ENCODE assay signal across 9 mouse cellular contexts in genomic region chr7:126949403-126949792, GRCm38 (mm10). TPM values are rescaled to one million over a fixed set of nuclear protein-coding genes. Genes with fewer than 3 reads are reported as not detected.
A peak's percentile ranks its signal among the peaks of the same experiment; 100 is the strongest.
DNase-seq lines count a peak whose midpoint lies in the region; ATAC-seq and TF ChIP-seq lines count a peak whose summit lies in the region.
"Had no signal": no experiment of that assay in that cellular context is flagged by ENCODE, and none has a peak within 500 bp of the region (broad histone marks: within the 10 kb centered on the region; RNA-seq: fewer than 3 reads in every experiment).

Asphd1 (minus strand) TSS chr7:126949582.

- no peaks in the 10 kb centered on the region for H3K79me2 ChIP-seq in C2C12 (ENCODE audit: control insufficient read depth, insufficient read depth)

- peaks cover 45% of the 10 kb centered on the region for H3K27me3 ChIP-seq in erythroblast, embryonic 14.5 days (ENCODE audit: control insufficient read depth)
- peaks cover 26% of the 10 kb centered on the region for H3K27me3 ChIP-seq in C2C12 (ENCODE audit: control insufficient read depth, insufficient read depth, insufficient read length)
- 0 out of 2 replicates have a peak, but pooled peaks cover 2% of the 10 kb centered on the region for H3K27me3 ChIP-seq in forebrain, embryonic 16.5 days (replicated peaks; ENCODE audit: control insufficient read depth, insufficient read depth, low read length)
- H3K27me3 ChIP-seq in midbrain, embryonic 16.5 days (ENCODE audit: control insufficient read depth, insufficient read depth, low read depth, low read length): no peaks in the 10 kb centered on the region

- H3K9me3 ChIP-seq in erythroblast, embryonic 14.5 days (ENCODE audit: control insufficient read depth, low read length): no peaks in the 10 kb centered on the region
- no peaks in the 10 kb centered on the region for H3K9me3 ChIP-seq in forebrain, embryonic 16.5 days (ENCODE audit: control insufficient read depth, low read length)
- no peaks in the 10 kb centered on the region for H3K9me3 ChIP-seq in midbrain, embryonic 16.5 days (replicated peaks; ENCODE audit: control insufficient read depth, low read length, poor library complexity, severe bottlenecking)

- peak in 1 of 2 experiments; percentile 51 for DNase-seq in layer of hippocampus, postnatal 25 days (ENCODE audit: extremely low spot score in 1 of 2, low spot score in 1 of 2)
- DNase-seq in natural killer cell, adult 2 months (ENCODE audit: low spot score in 2 of 2): no peak

- no peaks in the 10 kb centered on the region for H3K79me3 ChIP-seq in C2C12 (ENCODE audit: low read depth)

- peaks cover 7% of the 10 kb centered on the region for H3K36me3 ChIP-seq in erythroblast, embryonic 14.5 days (ENCODE audit: control insufficient read depth)
- H3K36me3 ChIP-seq in C2C12 (ENCODE audit: control insufficient read depth, insufficient read depth): peaks cover 5% of the 10 kb centered on the region
- H3K36me3 ChIP-seq in forebrain, embryonic 16.5 days (ENCODE audit: control insufficient read depth, insufficient read depth): peaks cover 9% of the 10 kb centered on the region; the same call in 1 of the 2 replicates
- H3K36me3 ChIP-seq in midbrain, embryonic 16.5 days (ENCODE audit: control insufficient read depth, insufficient read depth, low read length): peaks cover 10% of the 10 kb centered on the region

- H3K27ac ChIP-seq in forebrain, embryonic 16.5 days (ENCODE audit: low read length): peak within 1 kb of the TSS; percentile 87
- H3K27ac ChIP-seq in midbrain, embryonic 16.5 days (ENCODE audit: low read length): peak within 1 kb of the TSS; percentile 93

- 1% methylated on average over 21 of the region's 21 CpGs for WGBS in forebrain, embryonic 16.5 days
- under 1% methylated on average over 21 of the region's 21 CpGs for WGBS in midbrain, embryonic 16.5 days

- no peak for ATAC-seq in erythroblast, adult 5-6 weeks (replicated peaks; ENCODE audit: low FRiP score, poor library complexity, severe bottlenecking)
- ATAC-seq in forebrain, embryonic 16.5 days: peak; percentile 67
- peak; percentile 74 for ATAC-seq in midbrain, embryonic 16.5 days
- ATAC-seq in monocyte, adult 5-6 weeks (replicated peaks; ENCODE audit: insufficient number of reproducible peaks, low FRiP score, low TSS enrichment, poor library complexity, severe bottlenecking): no peak

- peak within 1 kb of the TSS; percentile 89 for H3K4me2 ChIP-seq in forebrain, embryonic 16.5 days (ENCODE audit: low read length)
- peak within 1 kb of the TSS; percentile 78 for H3K4me2 ChIP-seq in midbrain, embryonic 16.5 days (ENCODE audit: low read length)

- no peak for TF ChIP-seq CTCF in C2C12 (IDR thresholded peaks at IDR 0.05; ENCODE audit: control insufficient read depth, insufficient read depth, insufficient read length)

- peak within 1 kb of the TSS; percentile 76 for H3K9ac ChIP-seq in forebrain, embryonic 16.5 days (replicated peaks; ENCODE audit: low read depth, low read length)
- H3K9ac ChIP-seq in midbrain, embryonic 16.5 days (ENCODE audit: low read depth, low read length): peak within 1 kb of the TSS; percentile 71

- H3K4me3 ChIP-seq in erythroblast, embryonic 14.5 days (replicated peaks): peak within 1 kb of the TSS; percentile 25
- H3K4me3 ChIP-seq in C2C12 (ENCODE audit: insufficient read depth, poor library complexity, severe bottlenecking): no peak within 1 kb of the TSS
- H3K4me3 ChIP-seq in forebrain, embryonic 16.5 days (replicated peaks; ENCODE audit: low read length): peak within 1 kb of the TSS; percentile 62
- H3K4me3 ChIP-seq in midbrain, embryonic 16.5 days (ENCODE audit: low read depth, low read length): peak within 1 kb of the TSS; percentile 56

- peak within 1 kb of the TSS; percentile 49 for H3ac ChIP-seq in C2C12 (ENCODE audit: control insufficient read depth, insufficient read length, low read depth)

- H3K4me1 ChIP-seq in erythroblast, embryonic 14.5 days (ENCODE audit: control insufficient read depth): peaks cover 15% of the 10 kb centered on the region
- H3K4me1 ChIP-seq in forebrain, embryonic 16.5 days (replicated peaks; ENCODE audit: control insufficient read depth, insufficient read depth, low read length): peaks cover 39% of the 10 kb centered on the region
- H3K4me1 ChIP-seq in midbrain, embryonic 16.5 days (ENCODE audit: control insufficient read depth, insufficient read depth, low read length): peaks cover 43% of the 10 kb centered on the region

TF ChIP-seq in C2C12, 6 proteins besides CTCF, POLR2A, EP300 and RAD21:
- TF ChIP-seq USF1 (IDR thresholded peaks at IDR 0.05; ENCODE audit: low read depth) (no peak), MYOG (IDR thresholded peaks at IDR 0.05; ENCODE audit: control insufficient read depth, extremely low read depth, insufficient read length) (no peak), MAX (IDR thresholded peaks at IDR 0.05) (no peak), CEBPB (IDR thresholded peaks at IDR 0.05; ENCODE audit: low read depth) (no peak), MYOD1 (IDR thresholded peaks at IDR 0.05; ENCODE audit: control insufficient read depth, insufficient read length, low read depth) (no peak)

RNA-seq across cellular contexts. Expression of gene Asphd1, which starts in this region (rescaled TPM):
- polyA plus RNA-seq in erythroblast, embryonic 14.5 days (2012): not detected in 2 replicates
- not detected in 2 replicates for total RNA-seq in erythroblast, adult 5-6 weeks (2015; ENCODE audit: low replicate concordance)
- total RNA-seq in erythroblast, adult 5-6 weeks (2017; ENCODE audit: low replicate concordance): not detected in 2 replicates
- 0.07 TPM for polyA plus RNA-seq in C2C12 (2012; fragmentation: generic; extraction: Trizol)
- 4.8 and 8.5 TPM in 2 replicates for polyA plus RNA-seq in forebrain, embryonic 16.5 days (2015; fragmentation: Nextera tagmentation; extraction: Ambion mirVana)
- total RNA-seq in layer of hippocampus, postnatal 25 days (2021): 10 to 100 TPM; 33.4 to 36.6 TPM
- polyA plus RNA-seq in midbrain, embryonic 16.5 days (2015; fragmentation: Nextera tagmentation; extraction: Ambion mirVana): 10.4 TPM in 2 replicates
- total RNA-seq in monocyte, adult 5-6 weeks (2017): not detected in 3 replicates
- total RNA-seq: hematopoietic stem cell, adult 5-6 weeks had no signal

Comparison
In these comparisons a context has a peak if more than half of its experiments do, and no peak if none do; other contexts are left out.
1. RNA of gene Asphd1 (total RNA-seq): 33.4 to 36.6 TPM in layer of hippocampus, postnatal 25 days; not detected in erythroblast, adult 5-6 weeks and not detected in monocyte, adult 5-6 weeks; every median in the first group is over 10 times any median in the second.
2. ATAC-seq: peak in forebrain, embryonic 16.5 days (single experiment) and midbrain, embryonic 16.5 days (single experiment); none in erythroblast, adult 5-6 weeks (single experiment) and monocyte, adult 5-6 weeks (single experiment).